Mouse (Mus musculus): ENCODE measurements at regions not wholly inside any gene's neighbourhood (a gene's known extent, or its start where the extent isn't known, plus 50 kb on each side); places are given as distances from the start of the nearest gene placed in this dataset.
"Not testable (repeated sequence)": the region's sequence is repeated elsewhere in the genome, so short reads cannot be mapped to it uniquely, and the experiment has no call there.

DNA sequence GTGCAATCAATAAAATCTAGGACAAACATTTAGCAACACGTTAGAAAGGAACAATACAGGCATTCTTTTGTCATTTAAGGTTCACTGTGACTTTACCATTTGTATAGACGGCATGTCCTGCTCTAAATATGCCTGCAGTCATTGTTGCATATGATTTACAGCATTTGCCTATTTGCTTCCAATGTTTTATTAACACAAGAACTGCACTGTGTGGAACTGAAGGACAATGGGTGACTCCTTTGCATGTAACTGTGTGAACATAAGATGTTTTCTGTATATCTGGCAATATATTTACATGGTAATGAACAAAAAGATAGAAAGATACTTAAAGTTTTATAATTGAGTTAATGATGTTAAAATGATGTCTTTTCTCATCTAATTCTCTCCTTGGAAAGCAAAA, 57.1 kb downstream of the Pou4f1 start:
- DNase-seq, result no peak

DNA sequence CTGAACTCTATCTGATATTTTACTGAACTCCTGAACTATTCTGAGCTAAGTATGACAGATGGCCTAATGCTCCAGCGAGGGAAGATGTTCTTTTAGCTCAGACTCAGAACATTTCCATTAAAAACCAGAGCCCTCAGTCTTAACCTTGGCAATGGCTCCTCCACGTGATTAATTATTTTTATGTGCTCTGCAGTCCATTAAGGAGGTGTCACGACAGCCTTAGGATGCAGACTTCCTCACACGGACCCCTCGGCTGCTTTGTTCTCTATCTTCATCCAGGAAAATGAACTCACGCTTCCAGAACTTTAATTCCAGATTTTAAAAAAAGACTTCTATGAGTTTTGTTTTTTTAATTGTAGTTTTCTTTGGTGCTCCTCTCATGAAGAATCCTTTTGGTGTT, 57.5 kb downstream of the Pou4f1 start:
- no peak for DNase-seq

GRCm38 (mm10) chr14:104406062-104406461, 61.7 kb downstream of the Pou4f1 start:
- DNase-seq, result no peak

GRCm38 (mm10) chr14:104389297-104390071, 78.3 kb downstream of the Pou4f1 start:
- DNase-seq, result no peak

GRCm38 (mm10) chr14:104388879-104389278, 78.9 kb downstream of the Pou4f1 start:
- DNase-seq, result no peak

- DNase-seq, result no peak
Measured at GRCm38 (mm10) chr14:104380986-104381385, 86.8 kb downstream of the Pou4f1 start.

GRCm38 (mm10) chr14:104372776-104373175, 95.0 kb downstream of the Pou4f1 start:
- DNase-seq, result no peak

- no peak for DNase-seq
Measured at GRCm38 (mm10) chr14:104356636-104357035, 111.2 kb downstream of the Pou4f1 start.

DNA sequence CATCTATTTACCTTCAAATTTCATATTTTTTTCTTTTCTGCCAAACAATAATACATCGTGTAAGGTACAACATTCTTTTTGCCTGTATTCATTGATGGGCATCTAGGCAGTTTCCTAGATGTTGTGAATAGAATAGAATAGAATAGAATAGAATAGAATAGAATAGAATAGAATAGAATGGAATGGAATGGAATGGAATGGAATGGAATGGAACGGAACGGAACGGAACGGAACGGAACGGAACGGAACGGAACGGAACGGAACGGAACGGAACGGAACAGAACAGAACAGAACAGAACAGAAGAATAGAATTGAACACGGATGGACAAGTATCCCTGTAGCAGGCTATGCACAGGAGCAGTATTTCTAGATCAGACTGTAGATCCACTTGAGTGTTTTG, 131.0 kb downstream of the Pou4f1 start:
- not testable (repeated sequence) for DNase-seq

GRCm38 (mm10) chr14:104326089-104326488, 141.7 kb downstream of the Pou4f1 start:
- DNase-seq, result no peak

DNA sequence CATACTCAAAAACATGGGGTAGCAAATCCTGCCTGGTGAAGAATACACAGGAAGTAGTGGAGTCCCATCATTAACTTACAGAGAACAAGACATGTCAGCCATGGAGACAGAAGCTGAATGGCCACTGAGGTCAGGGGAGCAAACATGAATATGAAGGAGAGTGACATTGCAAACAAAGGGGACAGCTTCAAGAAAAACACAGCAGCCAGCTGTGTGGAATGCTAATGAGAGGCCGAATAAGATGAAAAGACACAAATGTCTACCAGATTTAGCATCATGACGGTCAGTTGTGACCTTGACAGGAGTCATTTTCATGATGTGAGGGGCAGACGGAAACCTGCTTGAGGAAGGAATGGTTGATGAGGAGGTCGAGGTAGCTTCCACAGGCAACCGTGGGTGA, 167.7 kb downstream of the Pou4f1 start:
- DNase-seq, result no peak

DNA sequence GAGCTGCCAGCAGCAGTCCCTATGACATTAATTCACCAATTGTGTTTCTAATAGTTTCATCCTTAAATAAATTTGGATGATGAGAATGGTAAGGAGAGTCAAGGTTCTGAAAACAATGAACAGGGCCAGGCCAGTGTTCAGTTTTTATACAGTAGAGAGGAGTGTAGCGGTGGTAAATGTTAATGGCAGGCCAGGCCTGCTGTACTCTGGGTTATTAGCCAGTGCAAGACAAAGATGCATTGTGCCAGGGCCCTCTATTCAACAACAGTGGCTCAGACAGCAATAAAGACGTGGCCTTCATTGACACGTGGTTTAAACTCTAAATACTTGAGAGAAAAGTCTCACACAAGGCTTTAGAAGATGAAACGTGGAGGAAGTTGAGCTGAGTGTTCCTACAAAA, 169.5 kb downstream of the Pou4f1 start:
- DNase-seq, result no peak

- DNase-seq, result no peak
Measured at GRCm38 (mm10) chr14:104297316-104298311, 170.2 kb downstream of the Pou4f1 start.

DNA sequence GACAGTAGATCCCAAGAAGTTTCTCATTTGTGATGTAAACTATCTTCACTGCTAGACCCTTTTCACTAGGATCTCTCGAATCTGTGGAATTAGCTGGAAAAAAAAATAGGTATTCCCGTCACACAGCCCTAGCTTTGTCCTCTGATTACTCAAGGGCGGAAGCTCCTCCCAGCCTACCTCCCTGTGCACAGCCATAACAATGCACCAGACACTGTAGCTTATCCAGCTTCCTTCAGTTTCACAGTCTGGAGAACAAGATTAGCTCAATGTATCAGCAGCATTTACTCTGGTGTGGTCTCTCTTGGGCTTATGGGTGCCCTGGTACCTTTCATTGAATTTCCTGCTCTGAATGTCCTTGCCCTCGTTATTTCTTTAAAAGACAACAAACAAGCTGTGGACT, 174.0 kb downstream of the Pou4f1 start:
- no peak for DNase-seq

DNA sequence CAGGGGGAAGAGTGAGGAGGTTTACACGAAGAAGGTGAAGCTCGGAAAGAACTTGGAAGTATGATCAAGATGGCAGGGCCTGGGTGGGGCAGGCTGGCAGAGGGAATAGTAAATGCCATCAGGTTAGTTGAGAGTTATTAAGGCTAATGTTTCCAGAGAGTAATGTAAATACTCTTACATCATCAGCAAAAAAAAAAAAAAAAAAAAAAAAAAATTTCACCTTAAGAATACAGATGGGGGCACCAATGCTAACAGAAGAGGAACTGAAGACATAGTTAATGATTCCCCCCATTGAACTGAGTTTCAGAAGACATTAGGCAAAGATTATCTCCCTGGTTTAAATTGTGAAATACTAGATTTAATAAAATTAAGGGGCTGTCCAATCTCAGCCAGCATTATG, 174.7 kb downstream of the Pou4f1 start:
- no peak for DNase-seq

DNA sequence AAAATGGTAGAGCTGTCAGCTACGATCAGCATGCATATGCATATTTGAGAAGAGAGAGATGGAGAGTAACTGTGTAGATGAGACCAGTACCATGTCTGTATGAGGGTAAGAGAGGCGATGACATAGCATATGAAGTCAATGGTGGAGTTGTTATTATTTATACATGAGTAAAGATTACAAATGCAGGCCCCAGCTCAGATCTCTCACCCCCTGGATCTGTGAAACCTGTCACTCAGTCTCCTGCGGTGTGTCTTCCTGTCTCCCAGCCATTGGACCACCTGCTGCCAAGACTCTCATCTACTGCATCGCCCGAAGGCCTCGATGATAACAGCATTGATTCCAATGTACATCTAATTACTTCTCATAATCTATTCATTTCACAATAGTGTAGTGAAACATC, 187.4 kb downstream of the Pou4f1 start:
- DNase-seq, result peak; percentile 41

GRCm38 (mm10) chr14:104279890-104280289, 187.9 kb downstream of the Pou4f1 start:
- peak; percentile 76 for DNase-seq

GRCm38 (mm10) chr14:104274752-104275151, 193.0 kb downstream of the Pou4f1 start:
- no peak for DNase-seq

DNA sequence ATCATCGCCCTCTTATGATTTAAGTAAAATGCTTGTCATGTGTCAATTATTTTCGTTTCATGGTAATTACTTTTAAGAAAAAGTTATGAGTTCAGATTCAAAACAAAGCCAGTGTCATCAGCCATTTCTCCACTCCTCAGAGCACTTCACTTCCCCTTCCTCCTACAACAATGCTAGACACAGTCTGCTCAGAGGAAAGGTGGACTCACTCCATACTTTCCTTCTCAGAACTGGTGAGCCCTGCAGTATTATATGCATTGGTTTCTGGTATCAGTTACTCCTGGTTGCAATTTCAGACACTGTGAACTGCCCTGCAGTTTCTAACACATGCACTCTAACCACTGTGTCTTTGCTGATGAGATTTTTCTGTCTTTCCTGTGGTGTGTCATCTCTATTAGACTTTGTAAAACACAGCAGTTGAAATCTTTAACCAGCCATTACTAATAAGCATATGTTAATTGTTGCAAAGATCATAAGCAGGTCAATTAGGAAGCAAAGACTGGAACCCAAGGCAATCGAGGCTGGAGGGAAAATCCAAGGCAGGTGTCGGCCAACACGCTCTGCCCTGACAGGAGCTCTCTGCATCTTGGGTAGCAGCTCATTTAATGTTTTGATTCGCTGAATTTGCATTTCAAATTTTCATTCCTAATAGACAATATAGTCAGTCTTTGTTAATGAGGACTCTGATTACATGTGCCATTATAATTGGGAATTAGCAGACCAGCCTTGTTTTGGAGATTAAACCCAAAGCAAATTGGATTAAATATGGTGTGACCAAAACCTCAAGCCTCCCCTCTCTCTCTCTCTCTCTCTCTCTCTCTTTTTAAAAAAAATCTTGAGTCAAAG, 202.7 kb downstream of the Pou4f1 start:
- DNase-seq, result no peak

DNA sequence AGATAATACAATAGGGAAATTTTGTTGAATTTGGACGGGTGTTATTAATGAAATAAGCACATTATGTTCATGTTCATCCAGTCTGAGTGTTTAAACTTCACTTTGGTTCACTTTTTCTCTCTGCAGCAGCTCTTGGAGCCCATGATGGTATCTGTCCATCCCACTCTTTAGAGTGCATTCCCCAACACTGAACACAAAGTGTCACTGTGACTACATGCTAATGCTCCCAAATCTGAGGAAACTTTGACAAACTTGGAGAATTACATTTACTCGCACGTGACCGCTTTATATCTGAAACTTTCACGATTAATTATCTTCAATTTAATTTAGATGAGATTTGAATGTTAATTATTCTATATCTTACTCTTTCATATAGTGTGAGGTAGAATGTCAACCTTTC, 250.8 kb downstream of the Pou4f1 start:
- no peak for DNase-seq

- DNase-seq, result no peak
Measured at GRCm38 (mm10) chr14:104210719-104211118, 257.1 kb downstream of the Pou4f1 start.

DNA sequence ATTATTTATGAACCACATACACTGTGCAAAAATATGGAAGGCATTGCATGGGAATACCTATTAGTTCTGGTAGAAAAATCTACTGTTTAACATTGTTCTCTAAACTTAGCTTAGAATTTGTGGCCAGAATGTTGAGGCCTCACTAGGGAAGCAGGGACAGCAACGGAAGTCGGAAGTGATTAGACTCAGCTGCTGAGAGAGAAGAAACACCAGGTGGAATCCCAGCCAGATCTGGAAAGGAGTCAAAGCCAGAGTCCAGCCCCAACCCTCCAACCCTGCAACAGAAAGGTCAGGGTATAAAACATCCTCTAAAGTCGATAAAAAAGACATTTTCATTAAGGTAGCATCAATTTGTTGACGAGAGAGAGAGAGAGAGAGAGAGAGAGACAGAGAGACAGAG, 258.9 kb downstream of the Pou4f1 start:
- no peak for DNase-seq

Data from cerebellum, adult 11-12 months (tissue).